Mouse (Mus musculus) kidney, embryonic 14.5 days (tissue): ENCODE results near the gene Eef1a1. TPM values are rescaled to one million over a fixed set of nuclear protein-coding genes. Genes with fewer than 3 reads are reported as not detected.

Source experiments
- ATAC-seq: fragments of 200-750 bp; cut with Nextera tagmentation; 2 replicates; pipeline ENCODE4 v1.8.0; 2017; ENCODE audit warnings: moderate number of reproducible peaks, mild to moderate bottlenecking, moderate TSS enrichment, moderate library complexity; ENCODE audit not compliant: low FRiP score, low TSS enrichment
- H3K27ac ChIP-seq: fragments of 300-500 bp; sonication (generic); 2 replicates; pipeline ENCODE4 v1.5.1; 2014; ENCODE audit warnings: low read depth, mild to moderate bottlenecking, low read length, moderate library complexity, mixed read lengths
- H3K27me3 ChIP-seq: fragments of 300-500 bp; sonication (generic); 2 replicates; pipeline ENCODE4 v1.6.1; 2014; ENCODE audit warnings: mild to moderate bottlenecking, low read length; ENCODE audit not compliant: control insufficient read depth, insufficient read depth
- H3K36me3 ChIP-seq: fragments of 300-500 bp; sonication (generic); 2 replicates; pipeline ENCODE4 v1.6.1; 2014; ENCODE audit warnings: low read length, mixed read lengths; ENCODE audit not compliant: control insufficient read depth, insufficient read depth
- H3K4me1 ChIP-seq: fragments of 300-500 bp; sonication (generic); 2 replicates; pipeline ENCODE4 v1.6.1; 2014; ENCODE audit warnings: low read length, mixed read lengths; ENCODE audit not compliant: control insufficient read depth, insufficient read depth
- H3K4me2 ChIP-seq: fragments of 300-500 bp; sonication (generic); replicated peaks from 2 replicates; pipeline ENCODE4 v1.6.1; 2014; ENCODE audit warnings: low read depth, mild to moderate bottlenecking, low read length
- H3K4me3 ChIP-seq: fragments of 300-500 bp; sonication (generic); 2 replicates; pipeline ENCODE4 v1.5.1; 2014; ENCODE audit warnings: mild to moderate bottlenecking, low read length
- H3K9ac ChIP-seq: fragments of 300-500 bp; sonication (generic); 2 replicates; pipeline ENCODE4 v1.6.1; 2014; ENCODE audit warnings: low read depth, mild to moderate bottlenecking, low read length, moderate library complexity
- H3K9me3 ChIP-seq: fragments of 300-500 bp; sonication (generic); 2 replicates; pipeline ENCODE4 v1.6.1; 2016; ENCODE audit warnings: low read length; ENCODE audit not compliant: control insufficient read depth
- WGBS: fragments of 180-500 bp; shearing (Covaris S2); extraction: QIAGEN DNeasy Blood & Tissue Kit; methylation state at CpG from one replicate; pipeline ENCODE4 v1.1.7; 2014; 5-methylcytosine and 5-hydroxymethylcytosine counted together
- polyA plus RNA-seq: library from polyadenylated mRNA; unstranded; fragments of >200 nt; fragmentation: Nextera tagmentation; extraction: Ambion mirVana; gene quantifications from 2 replicates; pipeline ENCODE4 v1.2.1, GENCODE M21; 2014

Eef1a1 gene
- polyA plus RNA-seq, 1 experiment from 2014 or later, result 6,193 TPM

GRCm38 (mm10) chr9:78475383-78475780 lies 13.6 kb downstream of the Eef1a1 start:
- Histone ChIP-seq H3K4me1 (no peaks in the 10 kb centered on the region), H3K27me3 (no peaks in the 10 kb centered on the region), H3K27ac (no peak overlapping the region), H3K9me3 (no peaks in the 10 kb centered on the region), H3K4me3 (no peak overlapping the region), H3K9ac (no peak overlapping the region), H3K4me2 (no peak overlapping the region), H3K36me3 (peaks cover 61% of the 10 kb centered on the region)
- 90% methylated on average over 2 of the region's 2 CpGs for WGBS
- no peak for ATAC-seq

- H3K4me1 ChIP-seq, result no peaks in the 10 kb centered on the region
- H3K4me3 ChIP-seq, result no peak overlapping the region
- H3K9ac ChIP-seq, result no peak overlapping the region
- H3K36me3 ChIP-seq, result peaks cover 60% of the 10 kb centered on the region
- no peaks in the 10 kb centered on the region for H3K9me3 ChIP-seq
- WGBS, result 85% methylated on average over 5 of the region's 5 CpGs
- H3K27me3 ChIP-seq, result no peaks in the 10 kb centered on the region
- no peak for ATAC-seq
- no peak overlapping the region for H3K4me2 ChIP-seq
- no peak overlapping the region for H3K27ac ChIP-seq
Observed at GRCm38 (mm10) chr9:78474771-78475382, 14.1 kb downstream of the Eef1a1 start.

DNA sequence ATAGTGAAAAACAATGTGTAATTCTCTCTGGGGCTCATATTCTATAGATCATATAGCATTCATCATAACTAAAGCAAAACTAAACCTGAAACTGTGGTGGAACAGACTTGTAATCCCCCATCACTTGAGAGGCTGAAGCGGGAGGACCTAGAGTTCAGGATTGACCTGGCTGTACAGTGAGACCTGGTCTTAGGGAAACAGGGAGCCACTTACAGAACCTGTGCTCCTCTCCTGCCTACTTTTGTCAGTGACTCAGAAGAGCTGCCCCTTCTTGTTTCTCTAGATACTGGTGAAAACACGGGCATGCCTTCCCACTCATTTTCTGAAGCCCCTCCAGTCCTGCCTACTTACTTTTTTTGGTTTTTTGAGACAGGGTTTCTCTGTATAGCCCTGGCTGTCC lies 14.7 kb downstream of the Eef1a1 start:
- Histone ChIP-seq H3K4me3 (no peak overlapping the region), H3K4me1 (no peaks in the 10 kb centered on the region), H3K4me2 (no peak overlapping the region), H3K9ac (no peak overlapping the region), H3K36me3 (peaks cover 57% of the 10 kb centered on the region), H3K27ac (no peak overlapping the region), H3K27me3 (no peaks in the 10 kb centered on the region), H3K9me3 (no peaks in the 10 kb centered on the region)
- ATAC-seq, result no peak
- WGBS, result 80% methylated on average over 2 of the region's 2 CpGs

DNA sequence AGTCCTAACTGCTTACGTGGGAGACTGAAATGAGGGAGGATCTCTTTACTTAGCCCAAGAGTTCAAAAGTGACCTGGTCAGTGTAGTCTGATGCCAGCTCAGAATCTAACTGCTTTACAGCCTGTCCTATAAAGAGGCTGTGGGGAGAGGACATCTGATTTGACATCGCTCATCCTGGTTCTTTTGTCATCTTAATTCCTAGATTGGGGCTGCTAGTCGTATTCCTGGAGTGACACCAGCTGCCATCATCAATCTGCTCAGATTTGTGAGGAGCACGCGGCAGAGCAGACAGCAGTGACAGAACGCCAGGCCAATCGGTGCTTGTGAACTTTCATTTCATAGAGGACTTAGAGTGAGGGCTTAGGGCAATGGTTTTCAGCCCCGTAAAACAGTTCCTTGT lies 15.4 kb downstream of the Eef1a1 start:
- Histone ChIP-seq H3K36me3 (peaks cover 57% of the 10 kb centered on the region), H3K4me1 (no peaks in the 10 kb centered on the region), H3K4me2 (no peak overlapping the region), H3K9me3 (no peaks in the 10 kb centered on the region), H3K4me3 (no peak overlapping the region), H3K27ac (no peak overlapping the region), H3K9ac (no peak overlapping the region), H3K27me3 (no peaks in the 10 kb centered on the region)
- 60% methylated on average over 8 of the region's 8 CpGs for WGBS
- ATAC-seq, result no peak

- Histone ChIP-seq H3K9ac (no peak overlapping the region), H3K27ac (no peak overlapping the region), H3K4me1 (no peaks in the 10 kb centered on the region), H3K4me2 (no peak overlapping the region), H3K27me3 (no peaks in the 10 kb centered on the region), H3K9me3 (no peaks in the 10 kb centered on the region), H3K36me3 (peaks cover 57% of the 10 kb centered on the region), H3K4me3 (no peak overlapping the region)
- no peak for ATAC-seq
- 95% methylated on average over 3 of the region's 3 CpGs for WGBS
Observed at GRCm38 (mm10) chr9:78465725-78466124, 23.2 kb downstream of the Eef1a1 start.

DNA sequence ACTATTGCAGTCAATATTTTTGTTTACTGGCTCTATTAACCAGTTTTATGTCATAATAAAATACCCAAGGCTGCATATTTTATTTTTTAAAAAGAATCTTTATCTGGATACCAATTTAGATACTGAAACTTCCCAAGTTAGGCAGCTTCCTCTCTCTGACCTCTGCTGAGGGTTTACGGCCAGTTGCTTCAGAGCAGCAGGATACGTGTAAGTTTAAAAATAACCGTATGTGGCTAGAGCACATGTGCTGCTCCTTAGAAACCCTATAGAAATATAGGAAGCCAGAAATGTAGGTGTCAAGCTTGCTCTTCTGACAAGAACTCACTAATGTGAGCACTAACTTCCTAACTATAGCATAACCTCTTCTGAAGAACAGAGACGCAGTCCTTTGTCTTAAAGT lies 25.6 kb downstream of the Eef1a1 start:
- Histone ChIP-seq H3K36me3 (peaks cover 52% of the 10 kb centered on the region), H3K4me1 (no peaks in the 10 kb centered on the region), H3K27me3 (no peaks in the 10 kb centered on the region), H3K4me3 (no peak overlapping the region), H3K27ac (no peak overlapping the region), H3K4me2 (no peak overlapping the region), H3K9ac (no peak overlapping the region), H3K9me3 (no peaks in the 10 kb centered on the region)
- WGBS, result 94% methylated on average over 4 of the region's 4 CpGs
- no peak for ATAC-seq

GRCm38 (mm10) chr9:78457026-78457425 lies 31.9 kb downstream of the Eef1a1 start:
- H3K9ac ChIP-seq, result no peak overlapping the region
- 92% methylated on average over 8 of the region's 8 CpGs for WGBS
- no peaks in the 10 kb centered on the region for H3K9me3 ChIP-seq
- peaks cover 46% of the 10 kb centered on the region for H3K36me3 ChIP-seq
- no peaks in the 10 kb centered on the region for H3K4me1 ChIP-seq
- ATAC-seq, result no peak
- no peak overlapping the region for H3K4me2 ChIP-seq
- no peaks in the 10 kb centered on the region for H3K27me3 ChIP-seq
- no peak overlapping the region for H3K4me3 ChIP-seq
- no peak overlapping the region for H3K27ac ChIP-seq

DNA sequence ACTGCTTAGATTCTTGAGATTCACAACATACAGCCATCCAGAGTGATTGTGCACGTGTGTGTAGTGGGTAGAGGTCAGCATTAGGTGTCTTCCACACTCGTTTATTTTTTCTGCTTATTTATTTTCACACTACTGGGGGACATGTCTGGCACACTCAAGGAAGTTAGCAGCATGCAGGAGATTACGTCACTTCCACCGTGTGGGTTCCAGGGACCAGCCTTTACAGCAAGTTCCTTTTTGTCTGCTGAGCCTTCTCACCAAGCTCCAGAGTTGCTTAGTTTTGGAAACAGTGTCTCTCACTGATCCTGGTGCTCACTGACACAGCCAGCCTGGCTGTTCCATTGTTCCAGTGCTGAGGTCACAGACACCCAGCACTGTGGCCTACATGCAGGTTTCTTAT lies 37.6 kb downstream of the Eef1a1 start:
- peaks cover 14% of the 10 kb centered on the region; the same call in 1 of the 2 replicates for H3K36me3 ChIP-seq
- H3K9me3 ChIP-seq, result no peaks in the 10 kb centered on the region
- no peak overlapping the region for H3K4me2 ChIP-seq
- ATAC-seq, result no peak
- WGBS, result 91% methylated on average over 4 of the region's 4 CpGs
- no peaks in the 10 kb centered on the region for H3K4me1 ChIP-seq
- H3K27me3 ChIP-seq, result peaks cover 5% of the 10 kb centered on the region; the same call in 1 of the 2 replicates
- H3K9ac ChIP-seq, result no peak overlapping the region
- no peak overlapping the region for H3K27ac ChIP-seq
- H3K4me3 ChIP-seq, result no peak overlapping the region

DNA sequence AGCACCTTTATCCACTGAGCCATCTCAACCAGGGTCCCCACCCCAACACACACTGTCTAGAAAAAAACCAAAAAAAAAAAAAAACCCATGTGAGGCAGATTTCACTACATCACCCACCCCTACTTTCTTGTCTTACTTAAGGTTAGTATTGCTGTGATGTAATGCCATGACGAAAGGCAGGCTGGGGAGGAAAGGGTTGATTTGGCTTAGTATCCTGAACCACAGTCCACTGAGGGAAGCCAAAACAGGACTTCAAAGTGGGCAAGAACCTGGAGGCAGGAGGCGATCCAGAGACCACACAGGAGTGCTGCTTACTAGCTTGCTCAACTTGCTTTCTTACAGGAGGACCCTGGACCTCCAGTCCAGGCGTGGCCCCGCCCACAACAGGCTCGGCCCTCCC lies 38.5 kb downstream of the Eef1a1 start:
- WGBS, result 85% methylated on average over 5 of the region's 5 CpGs
- Histone ChIP-seq H3K9ac (no peak overlapping the region), H3K4me1 (no peaks in the 10 kb centered on the region), H3K36me3 (peaks cover 14% of the 10 kb centered on the region; the same call in 1 of the 2 replicates), H3K9me3 (no peaks in the 10 kb centered on the region), H3K4me3 (no peak overlapping the region), H3K27ac (no peak overlapping the region), H3K4me2 (no peak overlapping the region), H3K27me3 (peaks cover 15% of the 10 kb centered on the region; the same call in 1 of the 2 replicates)
- no peak for ATAC-seq
